Mouse (Mus musculus) right cerebral cortex, postnatal 14 days (tissue): Measurements from ENCODE around the gene Olfr1134.
"Not testable (repeated sequence)": the region's sequence is repeated elsewhere in the genome, so short reads cannot be mapped to it uniquely, and the experiment has no call there.

Experiments used
- DNase-seq: peaks from one replicate; pipeline ENCODE4 v3.0.0; 2022

The Olfr1134 gene

GRCm38 (mm10) chr2:87658360-87658759 lies at the start of gene Olfr1134:
TSS of gene Olfr1134 (minus strand) at chr2:87658460.
- DNase-seq, result no peak

GRCm38 (mm10) chr2:87693847-87694246 lies 35.6 kb upstream of the Olfr1134 start, which contains the start of gene Olfr1136:
TSS of gene Olfr1136 (minus strand) at chr2:87693947.
- DNase-seq, result no peak

- no peak for DNase-seq
Observed at GRCm38 (mm10) chr2:87673564-87673963, 15.3 kb upstream of the Olfr1134 start, which contains the start of gene Olfr1135. TSS of gene Olfr1135 (minus strand) at chr2:87673664.

GRCm38 (mm10) chr2:87647274-87647673 lies 11.0 kb downstream of the Olfr1134 start, which contains the start of gene Olfr1133:
TSS of gene Olfr1133 (minus strand) at chr2:87647374.
- DNase-seq, result no peak

GRCm38 (mm10) chr2:87642441-87642840 lies 15.8 kb downstream of the Olfr1134 start:
- DNase-seq, result no peak

DNA sequence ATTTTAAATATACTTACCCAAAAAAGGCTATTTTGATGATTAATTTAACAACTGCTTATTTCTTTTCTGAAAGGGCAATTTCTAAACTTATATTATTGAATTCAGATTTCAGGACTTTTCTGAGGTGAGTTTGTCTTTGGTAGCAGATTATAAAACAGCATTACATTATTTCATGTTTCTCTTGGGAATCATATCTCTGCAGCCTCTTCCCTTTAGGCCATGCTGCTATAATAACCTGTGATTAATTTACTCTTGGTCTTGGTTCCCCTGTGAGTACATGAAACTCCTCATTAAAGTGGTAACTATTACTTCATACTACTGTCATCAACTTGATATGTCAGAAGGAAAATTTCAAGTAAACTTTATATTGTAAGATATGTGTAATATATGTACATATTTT lies 20.8 kb downstream of the Olfr1134 start, which contains the start of gene Olfr1132:
TSS of gene Olfr1132 (minus strand) at position 101 of the 400 bp plus-strand sequence.
- no peak for DNase-seq

GRCm38 (mm10) chr2:87626804-87627203 lies 31.5 kb downstream of the Olfr1134 start, which contains the start of gene Olfr1131:
TSS of gene Olfr1131 (plus strand) at chr2:87627104.
- no peak for DNase-seq

- DNase-seq, result not testable (repeated sequence)
Observed at GRCm38 (mm10) chr2:87605912-87606311, 52.3 kb downstream of the Olfr1134 start, which contains the start of gene Olfr1130. TSS of gene Olfr1130 (plus strand) at chr2:87606212.
